Mouse (Mus musculus) liver, adult 2 months (tissue): ENCODE results near the gene Mageb2. TPM values are rescaled to one million over a fixed set of nuclear protein-coding genes. Genes with fewer than 3 reads are reported as not detected.
"Not testable (repeated sequence)": the region's sequence is repeated elsewhere in the genome, so short reads cannot be mapped to it uniquely, and the experiment has no call there.

Experiments used
- DNase-seq: peaks from one replicate; pipeline ENCODE4 v3.0.0-alpha.2; 2011; ENCODE audit warnings: low read depth, low spot score; ENCODE audit errors: extremely low read depth
- H3K27ac ChIP-seq: fragments of 200-500 bp; replicated peaks from 2 replicates; pipeline ENCODE4 v1.5.1; 2012; ENCODE audit warnings: low read depth, mild to moderate bottlenecking, control low read depth, inconsistent platforms, low read length; ENCODE audit not compliant: insufficient read depth
- H3K27me3 ChIP-seq: fragments of 200-500 bp; 2 replicates; pipeline ENCODE4 v1.6.1; 2012; ENCODE audit warnings: mild to moderate bottlenecking, moderate library complexity, low read length, inconsistent platforms; ENCODE audit not compliant: control insufficient read depth, insufficient read depth
- H3K36me3 ChIP-seq: fragments of 200-500 bp; 2 replicates; pipeline ENCODE4 v1.6.1; 2012; ENCODE audit warnings: low read length, inconsistent platforms; ENCODE audit not compliant: control insufficient read depth, insufficient read depth
- H3K4me1 ChIP-seq: fragments of 200-500 bp; 2 replicates; pipeline ENCODE4 v1.6.1; 2011; ENCODE audit warnings: low read length; ENCODE audit not compliant: control insufficient read depth, insufficient read depth
- H3K4me3 ChIP-seq: fragments of 200-500 bp; 2 replicates; pipeline ENCODE4 v1.5.1; 2011; ENCODE audit warnings: low read depth, mild to moderate bottlenecking, control low read depth, low read length, moderate library complexity; ENCODE audit not compliant: insufficient read depth
- H3K79me2 ChIP-seq: fragments of 200-500 bp; 2 replicates; pipeline ENCODE4 v1.6.1; 2012; ENCODE audit warnings: inconsistent platforms, mild to moderate bottlenecking, low read length, moderate library complexity; ENCODE audit not compliant: control insufficient read depth, insufficient read depth
- H3K9ac ChIP-seq: fragments of 200-500 bp; 2 replicates; pipeline ENCODE4 v1.6.1; 2012; ENCODE audit warnings: low read depth, mild to moderate bottlenecking, control low read depth, inconsistent platforms, low read length
- WGBS: fragments of 180-500 bp; shearing (Covaris S2); methylation state at CpG from one replicate; pipeline ENCODE4 v1.1.7; 2018; 5-methylcytosine and 5-hydroxymethylcytosine counted together
- polyA plus RNA-seq: library from polyadenylated mRNA; depleted of rRNA; stranded (reverse); fragments of >200 nt; gene quantifications from 2 replicates; pipeline ENCODE4 v1.2.3, GENCODE M21; 2012; rRNA removed
- total RNA-seq: library from RNA; depleted of rRNA; stranded (reverse); fragments of >200 nt; gene quantifications from 2 replicates; pipeline ENCODE4 v1.2.3, GENCODE M21; 2014; rRNA removed

Mageb2 gene
- not detected in 2 replicates for total RNA-seq
- not detected in 2 replicates for polyA plus RNA-seq

GRCm38 (mm10) chrX:91331390-91331789 lies at the start of gene Mageb2:
Gene Mageb2 (plus strand): TSS chrX:91331690.
- H3K4me3 ChIP-seq, H3K4me1 ChIP-seq, H3K9ac ChIP-seq, DNase-seq, H3K36me3 ChIP-seq, H3K79me2 ChIP-seq, H3K27me3 ChIP-seq, H3K27ac ChIP-seq: not testable (repeated sequence)
- 74% methylated on average over 2 of the region's 2 CpGs for WGBS

- H3K27me3 ChIP-seq, H3K4me3 ChIP-seq, H3K4me1 ChIP-seq, H3K27ac ChIP-seq, H3K36me3 ChIP-seq, DNase-seq, H3K9ac ChIP-seq, H3K79me2 ChIP-seq: not testable (repeated sequence)
- 87% methylated on average over 9 of the region's 9 CpGs for whole genome bisulfite sequencing
These were observed 18.2 kb upstream of the Mageb2 start for GRCm38 (mm10) chrX:91313256-91313655.

Other genes starting within 250 kb of the Mageb2 start
- not detected in 2 replicates for gene Gm5072, start 60.8 kb downstream of the Mageb2 start, total RNA-seq
- gene Gm5072, start 60.8 kb downstream of the Mageb2 start, polyA plus RNA-seq, result not detected in 2 replicates
- not detected in 2 replicates for gene Gm8914, start 148.4 kb downstream of the Mageb2 start, total RNA-seq
- not detected in 2 replicates for gene Gm8914, start 148.4 kb downstream of the Mageb2 start, polyA plus RNA-seq
- not detected in 2 replicates for gene 1700084M14Rik, start 244.2 kb downstream of the Mageb2 start, total RNA-seq
- not detected in 2 replicates for gene 1700084M14Rik, start 244.2 kb downstream of the Mageb2 start, polyA plus RNA-seq